Mouse (Mus musculus) gastrocnemius, adult 8-10 months (tissue): Measurements from ENCODE around the gene Sugp2. TPM values are rescaled to one million over a fixed set of nuclear protein-coding genes. Genes with fewer than 3 reads are reported as not detected.
A peak's percentile ranks its signal among the peaks of the same experiment; 100 is the strongest.

ENCODE experiments used
- DNase-seq, 2 experiments: peaks; one replicate each; pipeline ENCODE4 v3.0.0; 2022; ENCODE audit warnings: low spot score in 2 of 2
- total RNA-seq, 4 experiments: library from RNA; stranded (reverse); gene quantifications; 2 replicates each; pipeline ENCODE4 v1.2.4; 2022

Sugp2 gene
- total RNA-seq, 4 experiments from 2014 or later, result 41.1 to 50.5 (median 42.9) TPM

DNA sequence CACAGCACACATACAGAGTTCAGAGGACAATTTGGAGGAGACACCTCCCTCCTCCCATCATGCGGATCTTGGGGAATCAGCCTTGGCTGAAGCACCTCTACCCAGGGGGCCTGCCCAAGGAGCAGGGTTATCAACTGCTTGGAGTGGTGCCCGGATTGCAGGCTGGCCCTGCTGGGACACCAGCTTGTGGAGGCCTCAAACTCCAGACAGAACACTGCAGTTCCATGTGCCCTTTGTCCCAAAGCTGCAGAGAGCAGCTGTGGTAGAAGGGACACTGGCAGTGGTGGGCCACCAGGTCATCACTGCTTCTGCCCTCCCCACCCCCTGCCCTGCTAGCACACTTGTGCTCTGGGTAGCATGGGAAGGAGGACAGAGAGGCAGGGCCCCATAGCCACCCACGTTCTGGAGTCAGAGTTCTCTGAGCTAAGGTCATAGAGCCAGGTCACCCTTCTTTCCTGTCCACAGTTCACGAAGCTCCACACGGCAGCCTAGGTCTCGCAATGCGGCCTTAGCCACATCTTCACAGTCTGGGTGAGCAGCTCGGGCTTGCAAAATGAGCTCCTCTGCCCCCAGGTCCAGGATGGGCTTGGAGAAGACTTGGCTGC lies 13.7 kb upstream of the Sugp2 start:
- DNase-seq, result no peak

GRCm38 (mm10) chr8:70220911-70221310 lies 13.1 kb upstream of the Sugp2 start:
- DNase-seq, result no peak

- DNase-seq, result no peak
Observed at GRCm38 (mm10) chr8:70222041-70222440, 12.0 kb upstream of the Sugp2 start.

GRCm38 (mm10) chr8:70223341-70223740 lies 10.7 kb upstream of the Sugp2 start:
- peak; percentile 32 to 50 for DNase-seq

DNA sequence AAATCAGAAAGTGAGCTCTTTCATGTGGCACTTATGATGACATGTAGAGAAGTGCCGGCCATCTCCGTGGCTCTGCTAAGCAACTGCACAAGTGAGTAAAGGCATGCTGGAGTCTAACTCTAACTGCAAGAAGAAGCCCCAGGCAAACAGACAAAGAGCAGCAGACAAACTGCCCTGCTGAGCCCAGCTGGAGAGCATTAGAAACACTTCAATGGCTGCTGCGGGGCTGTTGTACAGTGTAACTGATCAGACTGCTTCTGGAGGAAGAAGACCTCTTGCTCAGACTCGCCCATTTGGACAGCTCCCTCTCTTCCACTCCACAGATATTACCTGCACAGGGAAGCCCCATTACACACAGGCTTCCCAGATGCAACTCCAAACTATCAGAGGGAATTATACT lies 6.0 kb upstream of the Sugp2 start:
- DNase-seq, result no peak

GRCm38 (mm10) chr8:70230837-70231236 lies 3.2 kb upstream of the Sugp2 start:
- DNase-seq, result no peak

- DNase-seq, result no peak
Observed at GRCm38 (mm10) chr8:70233606-70234005, 420 bp upstream of the Sugp2 start.

GRCm38 (mm10) chr8:70234781-70235128 lies 729 bp downstream of the Sugp2 start:
- no peak for DNase-seq

GRCm38 (mm10) chr8:70237842-70238241 lies 3.8 kb downstream of the Sugp2 start:
- no peak for DNase-seq

GRCm38 (mm10) chr8:70240642-70241041 lies 6.6 kb downstream of the Sugp2 start:
- DNase-seq, result no peak

GRCm38 (mm10) chr8:70246622-70247021 lies 12.6 kb downstream of the Sugp2 start:
- DNase-seq, result no peak

GRCm38 (mm10) chr8:70247841-70248240 lies 13.8 kb downstream of the Sugp2 start:
- DNase-seq, result no peak

DNA sequence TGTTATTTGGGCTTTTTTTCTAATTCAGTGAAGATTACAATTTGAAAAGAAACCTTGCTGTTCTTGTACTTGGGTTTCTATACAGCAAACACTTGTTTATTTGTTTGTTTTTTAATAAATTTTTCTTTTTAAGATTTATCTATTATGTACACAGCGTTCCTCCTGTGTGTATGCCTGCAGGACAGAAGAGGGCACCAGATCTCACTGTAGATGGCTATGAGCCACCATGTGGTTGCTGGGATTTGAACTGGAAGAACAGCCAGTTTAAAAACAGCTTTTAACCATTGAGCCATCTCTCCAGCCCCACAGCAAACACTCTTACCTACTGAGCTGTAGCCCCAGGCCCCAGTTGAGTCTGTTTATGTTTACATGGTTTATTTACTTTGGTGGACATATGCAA lies 20.6 kb downstream of the Sugp2 start:
- DNase-seq, result no peak

DNA sequence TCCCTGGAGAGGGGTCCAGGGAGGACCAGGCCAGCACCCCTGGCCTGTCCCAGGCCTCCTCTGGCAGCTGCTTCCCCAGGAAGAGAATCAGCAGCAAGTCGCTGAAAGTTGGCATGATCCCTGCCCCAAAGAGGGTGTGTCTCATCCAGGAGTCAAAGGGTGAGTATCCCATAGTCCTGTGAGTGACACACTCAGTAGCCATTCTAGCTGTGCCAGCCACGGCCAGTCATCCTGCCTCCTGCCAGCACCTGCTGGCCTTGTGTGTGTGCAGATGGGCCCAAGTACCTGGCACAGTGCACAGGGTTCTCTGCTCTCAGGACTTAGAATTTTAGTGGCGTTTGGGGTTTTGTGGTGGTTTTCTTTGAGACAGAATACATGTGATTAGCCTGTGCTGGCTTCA lies 23.4 kb downstream of the Sugp2 start:
- no peak for DNase-seq

DNA sequence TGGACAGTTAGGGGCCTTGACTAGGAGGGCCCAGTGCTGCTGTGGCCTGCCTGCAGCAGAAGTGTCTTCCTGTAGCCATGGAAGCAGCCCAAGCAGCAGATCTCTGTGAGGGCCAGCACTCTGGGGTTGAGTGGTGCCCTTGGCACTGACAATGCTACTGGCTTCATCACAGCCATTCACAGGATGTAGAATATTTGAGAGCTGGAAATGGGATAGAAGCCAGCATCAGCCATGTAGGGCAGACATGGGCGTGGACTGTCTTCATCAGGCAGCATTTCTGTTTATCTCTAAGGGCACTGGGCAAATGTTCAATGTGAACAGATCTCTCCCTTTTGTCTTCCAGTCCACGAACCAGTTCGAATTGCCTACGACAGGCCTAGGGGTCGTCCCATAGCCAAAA lies 24.6 kb downstream of the Sugp2 start:
- DNase-seq, result no peak

DNA sequence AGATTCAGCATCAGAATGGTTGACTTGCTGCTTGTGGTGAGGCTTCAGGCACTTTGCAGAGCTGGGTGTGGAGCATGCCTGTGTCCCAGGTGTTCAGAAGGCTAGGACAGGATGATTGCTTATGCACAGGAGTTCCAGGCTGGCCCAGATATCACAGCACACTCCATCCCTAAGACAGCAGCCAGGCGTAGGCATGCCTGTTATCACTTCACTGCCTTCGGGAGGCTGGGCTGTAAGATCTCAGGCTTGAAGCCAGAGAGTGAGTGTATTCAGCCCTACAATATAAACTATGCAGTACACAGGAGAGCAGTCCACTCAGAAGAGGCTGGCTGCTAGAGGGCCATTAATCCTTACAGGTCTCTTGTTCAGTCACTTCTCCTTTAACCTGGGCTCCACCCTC lies 25.0 kb downstream of the Sugp2 start:
- DNase-seq, result no peak

GRCm38 (mm10) chr8:70267674-70268073 lies 33.6 kb downstream of the Sugp2 start:
- DNase-seq, result no peak

DNA sequence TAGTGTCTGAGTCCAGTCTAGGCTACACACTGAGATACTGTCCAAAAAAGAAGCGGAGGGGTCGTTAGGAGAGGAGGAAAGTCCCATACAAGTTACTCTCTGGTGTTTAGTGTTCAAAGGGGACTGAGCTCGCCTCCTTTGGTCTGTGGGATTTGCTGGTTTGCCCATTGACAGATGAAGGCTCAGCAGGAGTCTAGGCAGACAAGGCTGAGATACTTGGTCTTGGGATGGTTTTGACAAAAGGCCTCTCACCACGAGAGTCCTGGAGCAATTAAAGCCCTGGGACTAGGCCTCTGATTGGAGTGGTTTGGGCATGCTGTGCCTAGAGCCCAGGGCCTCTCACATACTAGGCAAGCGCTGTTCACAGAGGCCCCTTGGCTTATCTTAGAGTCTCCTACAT lies 34.3 kb downstream of the Sugp2 start:
- DNase-seq, result no peak

- no peak for DNase-seq
Observed at GRCm38 (mm10) chr8:70268799-70269565, 35.0 kb downstream of the Sugp2 start.

DNA sequence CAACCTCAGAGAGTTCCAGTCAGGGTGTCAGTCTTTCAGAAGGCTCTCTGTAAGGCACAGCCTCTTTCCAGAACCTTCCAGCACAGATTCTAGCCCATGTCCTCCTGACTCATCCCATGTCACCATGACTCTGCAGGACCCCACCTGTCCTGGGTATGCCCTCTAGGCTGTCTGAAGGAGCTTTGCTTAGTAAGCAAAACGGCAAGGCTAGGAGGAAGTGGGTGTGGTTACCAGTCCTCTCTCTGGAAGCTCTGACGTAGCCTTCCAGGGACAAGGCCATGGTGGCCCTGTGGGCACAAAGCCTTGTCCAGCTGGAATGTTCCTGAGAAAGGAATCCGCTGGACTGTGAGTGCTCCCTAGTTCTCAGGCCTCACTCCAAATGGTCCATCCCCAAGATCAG lies 38.9 kb downstream of the Sugp2 start:
- DNase-seq, result no peak

GRCm38 (mm10) chr8:70274350-70274749 lies 40.3 kb downstream of the Sugp2 start:
- DNase-seq, result no peak

GRCm38 (mm10) chr8:70276476-70276875 lies 42.5 kb downstream of the Sugp2 start:
- DNase-seq, result no peak

DNA sequence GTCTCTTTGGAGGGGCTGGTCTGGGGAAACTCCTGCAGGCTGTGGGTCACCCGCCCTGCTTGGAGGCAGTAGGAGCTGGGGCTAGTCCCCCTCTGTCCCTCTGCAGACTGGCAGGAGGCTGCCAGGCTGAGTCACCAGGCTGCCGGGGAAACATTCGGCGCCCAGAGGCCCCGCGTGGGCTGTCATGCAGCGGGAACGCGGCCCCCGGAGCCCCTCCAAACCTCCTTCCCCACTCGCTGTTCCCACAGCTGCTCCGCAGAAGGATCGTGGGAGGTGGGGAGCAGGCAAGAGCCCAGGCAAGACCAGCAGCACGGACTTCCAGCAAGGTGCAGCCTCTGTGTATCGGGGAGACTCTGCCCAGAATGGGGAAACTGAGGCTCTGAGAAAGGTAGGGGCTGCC lies 44.1 kb downstream of the Sugp2 start:
- no peak for DNase-seq
